Mouse (Mus musculus): ENCODE results near the gene Tab1. TPM values are rescaled to one million over a fixed set of nuclear protein-coding genes. Genes with fewer than 3 reads are reported as not detected.

The Tab1 gene
- polyA plus RNA-seq, 2 experiments = 9.4 to 11.9 TPM

DNA sequence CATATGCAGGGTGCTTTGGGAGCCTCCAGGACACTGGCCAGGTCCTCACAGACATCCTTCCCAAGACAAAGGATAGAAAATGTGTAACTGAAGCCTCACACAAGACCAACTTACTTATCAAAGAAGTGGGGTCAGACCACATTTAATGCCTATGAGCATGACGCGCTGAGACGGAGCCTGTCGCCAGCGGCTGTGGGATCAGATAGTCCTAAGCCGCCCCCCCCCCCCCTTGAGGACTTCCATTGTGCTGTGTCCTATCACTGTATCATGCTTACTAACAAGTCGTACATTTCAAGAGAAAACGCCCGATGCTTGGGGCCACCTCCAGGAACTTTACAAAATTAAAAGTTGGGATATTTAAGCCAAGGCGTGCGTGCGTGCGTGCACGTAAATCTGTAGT lies 14.2 kb downstream of the Tab1 start:
- TF ChIP-seq EP300 (IDR thresholded peaks at IDR 0.05; ENCODE audit: low read depth) (no peak), CTCF (IDR thresholded peaks at IDR 0.05; ENCODE audit: low read depth) (no peak)
- Histone ChIP-seq H3K4me1 (replicated peaks; ENCODE audit: control insufficient read depth in 2 of 2, insufficient read depth in 2 of 2, low read length in 1 of 2) (peaks cover 0 to 4% of the 10 kb centered on the region in 2 experiments; a peak in 2 of 4 replicates), H3K27ac (no peak overlapping the region), H3K4me3 (ENCODE audit: insufficient read depth in 1 of 2, low read depth in 2 of 2, low read length in 2 of 2) (no peak overlapping the region), H3K9ac (replicated peaks) (no peak overlapping the region), H3K36me3 (replicated peaks; ENCODE audit: control insufficient read depth, insufficient read depth, low read depth) (peaks cover 18% of the 10 kb centered on the region), H3K27me3 (ENCODE audit: control insufficient read depth, insufficient read depth, low read length) (no peaks in the 10 kb centered on the region), H3K9me3 (ENCODE audit: control insufficient read depth, low read length) (peaks cover under 1% of the 10 kb centered on the region; the same call in 1 of the 2 replicates), H3K4me2 (ENCODE audit: low read depth) (no peak overlapping the region)
- ATAC-seq (ENCODE audit: insufficient read depth) = no peak
- no peak for DNase-seq (ENCODE audit: low read depth in 3 of 3, low spot score in 3 of 3)
- WGBS (ENCODE audit: insufficient replicate concordance) = 56% methylated on average over 14 of the region's 14 CpGs

DNA sequence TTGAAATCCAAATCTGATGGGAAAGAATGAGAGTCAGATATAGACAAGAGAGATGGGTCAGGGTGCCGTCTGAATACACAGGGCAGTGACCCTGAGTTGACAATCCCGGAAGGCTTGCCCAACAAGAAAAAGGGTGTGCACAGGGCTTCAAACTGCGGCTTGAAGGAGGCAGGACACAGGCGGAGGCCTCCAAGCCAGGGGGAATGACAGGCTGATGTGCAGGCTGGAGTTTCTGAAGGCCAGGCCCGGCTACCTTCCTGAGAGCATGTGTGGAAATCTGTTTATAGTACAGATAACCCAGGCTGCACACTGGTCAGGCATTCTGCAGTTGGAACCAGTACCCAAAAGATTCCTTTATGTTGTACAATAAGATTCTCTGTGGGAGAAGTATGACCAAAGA lies 14.6 kb downstream of the Tab1 start:
- DNase-seq (ENCODE audit: low read depth in 3 of 3, low spot score in 3 of 3) = no peak
- Histone ChIP-seq H3K27me3 (ENCODE audit: control insufficient read depth, insufficient read depth, low read length) (no peaks in the 10 kb centered on the region), H3K9ac (replicated peaks) (no peak overlapping the region), H3K4me2 (ENCODE audit: low read depth) (no peak overlapping the region), H3K4me1 (replicated peaks; ENCODE audit: control insufficient read depth in 2 of 2, insufficient read depth in 2 of 2, low read length in 1 of 2) (peaks cover 0 to 4% of the 10 kb centered on the region in 2 experiments; a peak in 2 of 4 replicates), H3K9me3 (ENCODE audit: control insufficient read depth, low read length) (no peaks in the 10 kb centered on the region), H3K27ac (no peak overlapping the region), H3K36me3 (replicated peaks; ENCODE audit: control insufficient read depth, insufficient read depth, low read depth) (peaks cover 14% of the 10 kb centered on the region), H3K4me3 (ENCODE audit: insufficient read depth in 1 of 2, low read depth in 2 of 2, low read length in 2 of 2) (no peak overlapping the region)
- no peak for ATAC-seq (ENCODE audit: insufficient read depth)
- TF ChIP-seq CTCF (IDR thresholded peaks at IDR 0.05; ENCODE audit: low read depth) (no peak), EP300 (IDR thresholded peaks at IDR 0.05; ENCODE audit: low read depth) (no peak)
- 67% methylated on average over 5 of the region's 5 CpGs for WGBS (ENCODE audit: insufficient replicate concordance)

DNA sequence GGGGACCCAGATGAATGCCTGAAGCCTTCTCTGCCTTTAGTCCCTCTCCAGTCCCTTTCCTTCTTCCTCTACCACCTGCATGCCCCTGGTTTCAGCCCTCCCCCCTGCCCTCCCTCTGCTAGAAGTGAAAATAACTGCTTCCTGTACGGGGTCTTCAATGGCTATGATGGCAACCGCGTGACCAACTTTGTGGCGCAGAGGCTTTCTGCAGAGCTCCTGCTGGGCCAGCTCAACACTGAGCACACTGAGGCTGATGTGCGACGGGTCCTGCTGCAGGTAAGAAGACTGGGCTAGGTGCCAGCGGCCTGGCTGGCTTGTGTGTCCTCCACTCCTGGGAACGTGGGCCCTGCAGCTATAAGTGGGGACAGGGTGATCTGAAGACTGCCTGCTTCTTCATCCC lies 15.6 kb downstream of the Tab1 start:
- Histone ChIP-seq H3K4me3 (ENCODE audit: insufficient read depth in 1 of 2, low read depth in 2 of 2, low read length in 2 of 2) (no peak overlapping the region), H3K27ac (no peak overlapping the region), H3K4me1 (replicated peaks; ENCODE audit: control insufficient read depth in 2 of 2, insufficient read depth in 2 of 2, low read length in 1 of 2) (peaks cover 0 to 4% of the 10 kb centered on the region in 2 experiments; a peak in 2 of 4 replicates), H3K9me3 (ENCODE audit: control insufficient read depth, low read length) (no peaks in the 10 kb centered on the region), H3K4me2 (ENCODE audit: low read depth) (no peak overlapping the region), H3K9ac (replicated peaks) (no peak overlapping the region), H3K27me3 (ENCODE audit: control insufficient read depth, insufficient read depth, low read length) (no peaks in the 10 kb centered on the region), H3K36me3 (replicated peaks; ENCODE audit: control insufficient read depth, insufficient read depth, low read depth) (peaks cover 9% of the 10 kb centered on the region)
- TF ChIP-seq CTCF (IDR thresholded peaks at IDR 0.05; ENCODE audit: low read depth) (no peak), EP300 (IDR thresholded peaks at IDR 0.05; ENCODE audit: low read depth) (no peak)
- no peak for DNase-seq (ENCODE audit: low read depth in 3 of 3, low spot score in 3 of 3)
- ATAC-seq (ENCODE audit: insufficient read depth) = no peak
- WGBS (ENCODE audit: insufficient replicate concordance) = 80% methylated on average over 8 of the region's 8 CpGs

DNA sequence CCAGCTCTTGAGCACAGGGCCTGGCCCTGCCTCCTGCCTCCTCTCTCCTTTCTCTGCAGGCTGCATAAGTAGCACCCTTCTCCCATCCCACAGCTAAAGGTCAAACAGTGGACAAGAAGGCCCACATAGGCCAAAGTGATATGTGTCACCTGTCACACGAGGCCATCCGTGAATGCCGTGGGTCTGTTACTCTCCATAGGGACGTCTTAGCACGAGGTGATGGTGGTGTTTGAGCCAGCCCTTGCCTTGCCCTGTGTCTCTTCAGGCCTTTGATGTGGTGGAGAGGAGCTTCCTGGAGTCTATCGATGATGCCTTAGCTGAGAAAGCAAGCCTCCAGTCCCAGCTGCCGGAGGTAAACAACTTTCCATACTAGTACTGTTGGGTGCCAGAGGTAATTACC lies 16.6 kb downstream of the Tab1 start:
- Histone ChIP-seq H3K4me3 (ENCODE audit: insufficient read depth in 1 of 2, low read depth in 2 of 2, low read length in 2 of 2) (no peak overlapping the region), H3K4me2 (ENCODE audit: low read depth) (no peak overlapping the region), H3K36me3 (replicated peaks; ENCODE audit: control insufficient read depth, insufficient read depth, low read depth) (peaks cover 7% of the 10 kb centered on the region), H3K27ac (no peak overlapping the region), H3K27me3 (ENCODE audit: control insufficient read depth, insufficient read depth, low read length) (no peaks in the 10 kb centered on the region), H3K9ac (replicated peaks) (no peak overlapping the region), H3K9me3 (ENCODE audit: control insufficient read depth, low read length) (no peaks in the 10 kb centered on the region), H3K4me1 (replicated peaks; ENCODE audit: control insufficient read depth in 2 of 2, insufficient read depth in 2 of 2, low read length in 1 of 2) (peaks cover 0 to 4% of the 10 kb centered on the region in 2 experiments; a peak in 2 of 4 replicates)
- DNase-seq (ENCODE audit: low read depth in 3 of 3, low spot score in 3 of 3) (no peak), ATAC-seq (ENCODE audit: insufficient read depth) (no peak)
- 83% methylated on average over 7 of the region's 7 CpGs for WGBS (ENCODE audit: insufficient replicate concordance)
- TF ChIP-seq EP300 (IDR thresholded peaks at IDR 0.05; ENCODE audit: low read depth) = no peak
- TF ChIP-seq CTCF (IDR thresholded peaks at IDR 0.05; ENCODE audit: low read depth) = no peak

DNA sequence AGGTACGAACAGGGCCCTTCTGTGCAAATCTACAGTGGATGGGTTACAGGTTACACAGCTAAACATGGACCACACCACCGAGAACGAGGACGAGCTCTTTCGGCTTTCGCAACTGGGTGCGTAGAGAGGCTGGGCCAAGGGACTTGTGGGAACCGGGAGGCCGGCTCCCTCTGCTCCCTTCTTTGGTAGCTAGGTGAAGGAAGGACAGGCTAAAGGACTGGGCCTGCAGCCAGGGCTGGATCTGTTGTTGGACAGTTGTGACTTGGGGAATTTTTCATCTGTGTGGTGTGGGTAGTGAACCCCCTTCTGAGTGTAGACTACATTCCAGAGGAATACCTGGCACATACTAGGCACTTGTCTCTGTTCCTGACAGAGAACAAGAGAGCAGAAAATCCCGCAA lies 19.7 kb downstream of the Tab1 start:
- no peak for TF ChIP-seq EP300 (IDR thresholded peaks at IDR 0.05; ENCODE audit: low read depth)
- TF ChIP-seq CTCF (IDR thresholded peaks at IDR 0.05; ENCODE audit: low read depth) = no peak
- no peak overlapping the region for H3K9ac ChIP-seq (replicated peaks)
- H3K27me3 ChIP-seq (ENCODE audit: control insufficient read depth, insufficient read depth, low read length) = no peaks in the 10 kb centered on the region
- H3K4me1 ChIP-seq (replicated peaks; ENCODE audit: control insufficient read depth in 2 of 2, insufficient read depth in 2 of 2, low read length in 1 of 2) = no peaks in the 10 kb centered on the region
- H3K9me3 ChIP-seq (ENCODE audit: control insufficient read depth, low read length) = no peaks in the 10 kb centered on the region
- ATAC-seq (ENCODE audit: insufficient read depth) (no peak), DNase-seq (ENCODE audit: low read depth in 3 of 3, low spot score in 3 of 3) (no peak)
- WGBS (ENCODE audit: insufficient replicate concordance) = 89% methylated on average over 10 of the region's 10 CpGs
- no peak overlapping the region for H3K27ac ChIP-seq
- H3K4me2 ChIP-seq (ENCODE audit: low read depth) = no peak overlapping the region
- no peak overlapping the region for H3K4me3 ChIP-seq (ENCODE audit: insufficient read depth in 1 of 2, low read depth in 2 of 2, low read length in 2 of 2)
- H3K36me3 ChIP-seq (replicated peaks; ENCODE audit: control insufficient read depth, insufficient read depth, low read depth) = peaks cover 20% of the 10 kb centered on the region

Data from liver, embryonic 14.5 days (tissue).